Mouse (Mus musculus) adrenal gland, postnatal 36 days (tissue): ENCODE measurements around the gene Chmp2b. TPM values are rescaled to one million over a fixed set of nuclear protein-coding genes. Genes with fewer than 3 reads are reported as not detected.

ENCODE experiments used
- DNase-seq, 2 experiments: peaks; one replicate each; pipeline ENCODE4 v3.0.0; 2021; ENCODE audit warnings: mixed read lengths in 1 of 2
- total RNA-seq, 2 experiments: library from RNA; stranded (reverse); gene quantifications; 2 replicates each; pipeline ENCODE4 v1.2.3; 2021

Chmp2b gene
- total RNA-seq, 2 experiments from 2014 or later, result 53.5 to 62.4 TPM

- no peak for DNase-seq
These were observed 35.8 kb downstream of the Chmp2b start for GRCm38 (mm10) chr16:65526695-65527094.

- DNase-seq, result no peak
These were observed 36.5 kb downstream of the Chmp2b start for GRCm38 (mm10) chr16:65526004-65526403.

GRCm38 (mm10) chr16:65520211-65520610 is 42.3 kb downstream of the Chmp2b start, which contains the start of gene Pou1f1:
TSS of gene Pou1f1 (plus strand) at chr16:65520511.
- DNase-seq, result no peak

GRCm38 (mm10) chr16:65514223-65514622 is 48.3 kb downstream of the Chmp2b start:
- DNase-seq, result no peak

GRCm38 (mm10) chr16:65497049-65497448 is 65.5 kb downstream of the Chmp2b start:
- peak; percentile 7 to 36 for DNase-seq

GRCm38 (mm10) chr16:65496030-65496429 is 66.5 kb downstream of the Chmp2b start:
- DNase-seq, result peak in 1 of 2 experiments; percentile 4

Other genes starting within 250 kb of the Chmp2b start
- not detected for gene Pou1f1, start 42.2 kb downstream of the Chmp2b start, total RNA-seq